Mouse (Mus musculus) left cerebral cortex, adult 2 months (tissue): ENCODE results near the gene Lrrc75b. TPM values are rescaled to one million over a fixed set of nuclear protein-coding genes. Genes with fewer than 3 reads are reported as not detected.

Experiments used
- DNase-seq, 2 experiments: peaks; one replicate each; pipeline ENCODE4 v3.0.0; 2021 to 2022; ENCODE audit warnings: low spot score in 2 of 2, mixed read lengths in 1 of 2; ENCODE audit errors: extremely low spot score in 1 of 2
- H3K27ac ChIP-seq: fragments of 200-600 bp; 2 replicates; pipeline ENCODE4 v1.8.1; 2022
- H3K4me3 ChIP-seq: fragments of 200-600 bp; 2 replicates; pipeline ENCODE4 v1.8.1; 2022
- CTCF ChIP-seq: fragments of 200-600 bp; IDR thresholded peaks from 2 replicates; pipeline ENCODE4 v1.8.1; 2022; ENCODE audit warnings: antibody characterized with exemption, mild to moderate bottlenecking, moderate library complexity
- intact Hi-C: fragments of 180-260 bp; cut with DNase I; formaldehyde crosslinking; loops from one replicate; pipeline ENCODE4 v1.15.1; 2025
- total RNA-seq, 2 experiments: library from RNA; stranded (reverse); gene quantifications; 2 replicates each; pipeline ENCODE4 v1.2.3; 2021

Gene Lrrc75b
- total RNA-seq, 2 experiments from 2014 or later: 9.4 to 9.9 TPM

- intact Hi-C loops: no loop called here
- DNase-seq: no peak
- H3K4me3 ChIP-seq: no peak overlapping the region
- H3K27ac ChIP-seq: no peak overlapping the region
- TF ChIP-seq CTCF: no peak
Observed at GRCm38 (mm10) chr10:75521643-75522042, 38.5 kb downstream of the Lrrc75b start.

GRCm38 (mm10) chr10:75520581-75520980 is 39.5 kb downstream of the Lrrc75b start:
- no peak for TF ChIP-seq CTCF
- no peak for DNase-seq
- intact Hi-C loops: no loop called here
- no peak overlapping the region for H3K4me3 ChIP-seq
- no peak overlapping the region for H3K27ac ChIP-seq

DNA sequence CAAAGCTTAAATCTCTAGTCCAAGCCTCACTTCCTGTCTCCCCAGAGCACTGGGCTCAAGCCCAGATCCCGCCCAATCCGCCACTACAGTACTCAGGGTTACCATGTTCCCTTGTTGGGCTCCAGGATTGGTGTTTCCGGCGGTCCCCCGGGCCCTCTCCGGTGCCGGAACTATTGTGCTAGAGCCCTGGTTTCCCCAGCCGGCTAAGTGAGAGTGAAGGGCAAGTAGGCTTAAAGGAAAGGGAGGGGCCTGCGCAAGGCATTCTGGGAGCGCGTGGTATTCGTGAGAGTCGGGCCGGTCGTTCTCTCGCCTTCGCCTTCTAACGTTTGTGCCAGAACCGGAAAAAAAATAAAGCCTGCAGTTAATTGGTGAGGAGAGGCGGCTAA is 42.4 kb downstream of the Lrrc75b start, which contains the start of gene Gucd1:
Gene Gucd1, minus strand, starts transcription at position 215 of the 386 bp plus-strand sequence.
- intact Hi-C loops: loop anchor here (2.0 to 5.0 kb wide), 2 partner anchors 41 to 950 kb away; partner anchors contain the start of genes Mcm3ap and Ybey
- Histone ChIP-seq H3K27ac (peak within 1 kb of the TSS; percentile 97), H3K4me3 (peak within 1 kb of the TSS; percentile 68)
- TF ChIP-seq CTCF: no peak
- peak; percentile 96 for DNase-seq

- intact Hi-C loops: loop anchor here (2.0 to 5.0 kb wide), 2 partner anchors 42 to 950 kb away; partner anchors contain the start of genes Mcm3ap and Ybey
- DNase-seq: peak; percentile 85 to 91
- peak within 1 kb of the TSS; percentile 68 for H3K4me3 ChIP-seq
- peak within 1 kb of the TSS; percentile 97 for H3K27ac ChIP-seq
- no peak; the same call in 1 of the 2 replicates for TF ChIP-seq CTCF
Observed at GRCm38 (mm10) chr10:75517073-75517757, 42.9 kb downstream of the Lrrc75b start, which contains the start of gene Snrpd3. TSS of gene Snrpd3 (plus strand) at chr10:75517551.

DNA sequence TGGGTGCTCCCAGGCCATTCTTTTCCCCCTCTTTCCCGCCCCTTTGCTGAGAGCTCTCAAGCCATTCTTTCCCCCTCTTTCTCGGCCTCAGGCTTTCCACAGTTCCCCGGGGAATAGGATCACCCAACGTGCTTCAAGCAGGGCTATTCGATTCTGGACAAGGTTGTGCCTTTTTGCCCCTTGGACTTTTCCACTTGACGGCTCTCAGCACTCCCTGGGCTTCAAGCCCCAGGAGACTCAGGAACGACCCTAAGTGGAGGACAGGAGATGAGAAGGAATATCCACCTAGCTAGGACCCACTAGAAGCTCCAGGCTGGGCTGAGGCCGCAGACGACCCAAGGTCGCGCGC is 43.4 kb downstream of the Lrrc75b start:
- intact Hi-C loops: loop anchor here (2.0 to 5.0 kb wide), 2 partner anchors 42 to 951 kb away; partner anchors contain the start of genes Mcm3ap and Ybey
- peak overlapping the region; percentile 90 for H3K27ac ChIP-seq
- TF ChIP-seq CTCF: no peak
- DNase-seq: no peak
- peak overlapping the region; percentile 68 for H3K4me3 ChIP-seq

DNA sequence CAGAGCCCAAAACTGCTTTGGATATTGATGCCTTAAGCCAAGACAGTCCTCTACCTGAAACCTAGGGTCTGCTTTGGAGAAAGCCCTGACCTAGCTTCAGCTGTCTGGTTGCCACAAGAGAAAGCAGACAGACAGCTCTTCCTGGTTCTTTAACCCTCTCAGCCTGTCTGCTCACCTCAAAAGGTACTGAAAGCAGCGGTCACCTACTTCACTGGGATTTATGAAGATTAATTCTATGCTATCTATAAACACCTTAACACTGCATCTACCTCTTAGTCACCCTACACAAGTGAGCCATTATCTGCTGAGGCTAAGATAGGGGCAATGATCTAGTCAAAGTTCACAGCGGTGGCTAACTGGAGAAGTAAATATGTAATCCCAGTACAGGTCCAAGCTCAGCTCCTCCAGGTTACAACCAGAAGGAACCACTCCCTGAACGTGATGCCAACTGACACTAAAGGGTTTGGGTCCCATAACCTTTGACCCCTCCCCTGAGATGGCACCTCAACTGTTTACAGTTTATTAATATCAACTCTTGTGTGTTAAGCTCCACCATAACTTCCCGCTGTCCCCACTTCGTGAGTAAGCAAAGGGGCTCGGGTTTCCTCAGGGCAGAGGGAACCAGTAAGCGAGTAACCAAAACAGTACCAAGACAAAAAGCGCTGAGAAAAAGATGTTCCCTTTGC is 43.9 kb downstream of the Lrrc75b start:
- Histone ChIP-seq H3K4me3 (peak overlapping the region; percentile 68), H3K27ac (peak overlapping the region; percentile 90)
- intact Hi-C loops: loop anchor here (2.0 to 5.0 kb wide), 2 partner anchors 43 to 951 kb away; partner anchors contain the start of genes Mcm3ap and Ybey
- DNase-seq: no peak
- no peak for TF ChIP-seq CTCF

- TF ChIP-seq CTCF: no peak
- intact Hi-C loops: loop anchor here (2.0 to 5.0 kb wide), 2 partner anchors 43 to 952 kb away; partner anchors contain the start of genes Mcm3ap and Ybey
Observed at GRCm38 (mm10) chr10:75515216-75516037, 44.7 kb downstream of the Lrrc75b start.

GRCm38 (mm10) chr10:75514361-75514760 is 45.8 kb downstream of the Lrrc75b start:
- Histone ChIP-seq H3K4me3 (no peak overlapping the region), H3K27ac (no peak overlapping the region)
- TF ChIP-seq CTCF: no peak
- intact Hi-C loops: no loop called here
- DNase-seq: no peak

More at GRCm38 (mm10) chr10:75515216-75516037, 44.7 kb downstream of the Lrrc75b start:
- Histone ChIP-seq H3K4me3 (no peak overlapping the region; the same call in 1 of the 2 replicates), H3K27ac (no peak overlapping the region)
- DNase-seq: no peak

GRCm38 (mm10) chr10:75513306-75514067 is 46.6 kb downstream of the Lrrc75b start:
- no peak for DNase-seq
- Histone ChIP-seq H3K27ac (no peak overlapping the region), H3K4me3 (no peak overlapping the region)
- intact Hi-C loops: no loop called here
- no peak for TF ChIP-seq CTCF

GRCm38 (mm10) chr10:75512796-75513195 is 47.3 kb downstream of the Lrrc75b start:
- intact Hi-C loops: no loop called here
- no peak for TF ChIP-seq CTCF
- no peak for DNase-seq
- Histone ChIP-seq H3K27ac (no peak overlapping the region), H3K4me3 (no peak overlapping the region)

- intact Hi-C loops: no loop called here
- Histone ChIP-seq H3K27ac (no peak overlapping the region), H3K4me3 (no peak overlapping the region)
- no peak for TF ChIP-seq CTCF
- no peak for DNase-seq
Observed at GRCm38 (mm10) chr10:75511897-75512296, 48.2 kb downstream of the Lrrc75b start.
